In genomic region chr4:48543071-48543865, GRCm38 (mm10) we compare ENCODE assay signal across 19 mouse cellular contexts. TPM values are rescaled to one million over a fixed set of nuclear protein-coding genes. Genes with fewer than 3 reads are reported as not detected.
A peak's percentile ranks its signal among the peaks of the same experiment; 100 is the strongest.
DNase-seq lines count a peak whose midpoint lies in the region; ATAC-seq and TF ChIP-seq lines count a peak whose summit lies in the region.
"Had no signal": no experiment of that assay in that cellular context is flagged by ENCODE, and none has a peak within 500 bp of the region (broad histone marks: within the 10 kb centered on the region; RNA-seq: fewer than 3 reads in every experiment).

No protein-coding gene starts in this region.

- WGBS in forebrain, embryonic 12.5 days: 65% methylated on average over 6 of the region's 6 CpGs
- WGBS in forebrain, postnatal 0 days: 68% methylated on average over 6 of the region's 6 CpGs
- 57% methylated on average over 6 of the region's 6 CpGs for WGBS in intestine, embryonic 14.5 days
- WGBS in intestine, postnatal 0 days: 66% methylated on average over 6 of the region's 6 CpGs
- WGBS in midbrain, embryonic 14.5 days: 58% methylated on average over 6 of the region's 6 CpGs

- no peak for DNase-seq in forebrain, postnatal 0 days
- peak; percentile 47 for DNase-seq in intestine, embryonic 14.5 days (ENCODE audit: low spot score)
- no peak for DNase-seq in ES-E14 (ENCODE audit: low read depth, low spot score)
- no peak for DNase-seq in midbrain, embryonic 14.5 days
- no peak for DNase-seq in layer of hippocampus, adult 18-20 months (ENCODE audit: low spot score in 2 of 2)
- DNase-seq in adrenal gland, adult 18-20 months (ENCODE audit: low spot score in 2 of 2): no peak
- DNase-seq: adrenal gland, adult 8-10 months; cerebellum, adult 9-11 months; gastrocnemius, postnatal 14 days; heart, postnatal 14 days; liver, embryonic 13.5 days had no signal

- no peak for ATAC-seq in forebrain, embryonic 12.5 days (ENCODE audit: low FRiP score)
- ATAC-seq in forebrain, postnatal 0 days: no peak
- no peak for ATAC-seq in intestine, embryonic 14.5 days (replicated peaks; ENCODE audit: low FRiP score, low TSS enrichment, low read depth)
- no peak for ATAC-seq in intestine, postnatal 0 days
- no peak for ATAC-seq in midbrain, embryonic 14.5 days (ENCODE audit: low FRiP score, low TSS enrichment)
- ATAC-seq: CD4-positive, CD25-positive, alpha-beta regulatory T cell, adult 4 months; hindbrain, postnatal 0 days had no signal

- H3K4me2 ChIP-seq in forebrain, embryonic 12.5 days: 0 out of 2 replicates have a peak overlapping the region, but pooled peaks have one; percentile 77
- H3K4me2 ChIP-seq in forebrain, postnatal 0 days (ENCODE audit: low read depth): no peak overlapping the region
- no peak overlapping the region for H3K4me2 ChIP-seq in intestine, embryonic 14.5 days (ENCODE audit: low read length)
- H3K4me2 ChIP-seq in intestine, postnatal 0 days (replicated peaks; ENCODE audit: low read depth): no peak overlapping the region
- peak overlapping the region; percentile 11; the same call in 1 of the 2 replicates for H3K4me2 ChIP-seq in midbrain, embryonic 14.5 days (ENCODE audit: low read length)
- H3K4me2 ChIP-seq: limb, embryonic 13.5 days; liver, embryonic 13.5 days had no signal

- H3K4me3 ChIP-seq in forebrain, embryonic 12.5 days (replicated peaks): no peak overlapping the region
- H3K4me3 ChIP-seq in forebrain, postnatal 0 days (ENCODE audit: low read depth, low read length): no peak overlapping the region
- H3K4me3 ChIP-seq in intestine, embryonic 14.5 days (ENCODE audit: low read depth, low read length): no peak overlapping the region
- no peak overlapping the region for H3K4me3 ChIP-seq in intestine, postnatal 0 days (ENCODE audit: low read depth, low read length)
- H3K4me3 ChIP-seq in ES-E14 (ENCODE audit: insufficient read depth in 1 of 2, low read depth in 1 of 2, low read length in 2 of 2, poor library complexity in 1 of 2, severe bottlenecking in 1 of 2): 0 out of 4 replicates have a peak overlapping the region, but pooled peaks of 1 of the 2 experiments have one; percentile 1
- H3K4me3 ChIP-seq in midbrain, embryonic 14.5 days (replicated peaks; ENCODE audit: low read depth, low read length): no peak overlapping the region
- H3K4me3 ChIP-seq: embryonic facial prominence, embryonic 13.5 days; limb, embryonic 13.5 days; liver, embryonic 13.5 days had no signal

- H3K27ac ChIP-seq in forebrain, embryonic 12.5 days: no peak overlapping the region
- H3K27ac ChIP-seq in forebrain, postnatal 0 days (ENCODE audit: low read depth, low read length): no peak overlapping the region
- no peak overlapping the region for H3K27ac ChIP-seq in intestine, embryonic 14.5 days (ENCODE audit: low read depth)
- no peak overlapping the region for H3K27ac ChIP-seq in intestine, postnatal 0 days (ENCODE audit: low read depth, low read length)
- peak overlapping the region; percentile 17; the same call in 1 of the 2 replicates for H3K27ac ChIP-seq in ES-E14 (ENCODE audit: insufficient read depth, low read depth, low read length, poor library complexity, severe bottlenecking)
- H3K27ac ChIP-seq in midbrain, embryonic 14.5 days (replicated peaks; ENCODE audit: low read depth, low read length): no peak overlapping the region
- H3K27ac ChIP-seq: embryonic facial prominence, embryonic 13.5 days; hindbrain, postnatal 0 days; limb, embryonic 13.5 days; liver, embryonic 13.5 days; macrophage had no signal

- H3K27me3 ChIP-seq in forebrain, embryonic 12.5 days: no peaks in the 10 kb centered on the region
- H3K27me3 ChIP-seq in forebrain, postnatal 0 days (ENCODE audit: insufficient read depth, low read length): no peaks in the 10 kb centered on the region
- no peaks in the 10 kb centered on the region for H3K27me3 ChIP-seq in intestine, embryonic 14.5 days (replicated peaks; ENCODE audit: control insufficient read depth, insufficient read depth, low read length)
- H3K27me3 ChIP-seq in intestine, postnatal 0 days (replicated peaks; ENCODE audit: control insufficient read depth, insufficient read depth, low read length): no peaks in the 10 kb centered on the region
- H3K27me3 ChIP-seq in midbrain, embryonic 14.5 days (ENCODE audit: control insufficient read depth, insufficient read depth, low read length): no peaks in the 10 kb centered on the region
- H3K27me3 ChIP-seq: embryonic facial prominence, embryonic 13.5 days had no signal

- no peaks in the 10 kb centered on the region for H3K36me3 ChIP-seq in forebrain, embryonic 12.5 days (replicated peaks)
- no peaks in the 10 kb centered on the region for H3K36me3 ChIP-seq in forebrain, postnatal 0 days (ENCODE audit: insufficient read depth)
- H3K36me3 ChIP-seq in intestine, embryonic 14.5 days (ENCODE audit: control insufficient read depth, insufficient read depth, low read length): no peaks in the 10 kb centered on the region; the same call in 1 of the 2 replicates
- H3K36me3 ChIP-seq in intestine, postnatal 0 days (ENCODE audit: control insufficient read depth, insufficient read depth): no peaks in the 10 kb centered on the region
- no peaks in the 10 kb centered on the region; the same call in 1 of the 2 replicates for H3K36me3 ChIP-seq in ES-E14 (ENCODE audit: control insufficient read depth, insufficient read depth, low read length, poor library complexity, severe bottlenecking)
- H3K36me3 ChIP-seq in midbrain, embryonic 14.5 days (ENCODE audit: control insufficient read depth, insufficient read depth, low read length): no peaks in the 10 kb centered on the region
- H3K36me3 ChIP-seq: embryonic facial prominence, embryonic 13.5 days; limb, embryonic 13.5 days; liver, embryonic 13.5 days had no signal

- in situ Hi-C loops in ES-E14 (cut with MboI; ENCODE audit: low sequenced_read_pairs in 2 of 2, unreplicated experiment in 2 of 2): no loop called here

- no peak for TF ChIP-seq CTCF in forebrain, postnatal 0 days (IDR thresholded peaks at IDR 0.05; ENCODE audit: low read depth)
- no peak for TF ChIP-seq CTCF in intestine, postnatal 0 days (IDR thresholded peaks at IDR 0.05; ENCODE audit: low read depth)

- H3K9ac ChIP-seq in forebrain, embryonic 12.5 days: no peak overlapping the region
- H3K9ac ChIP-seq in forebrain, postnatal 0 days: no peak overlapping the region
- H3K9ac ChIP-seq in intestine, embryonic 14.5 days (ENCODE audit: low read length): no peak overlapping the region
- no peak overlapping the region for H3K9ac ChIP-seq in intestine, postnatal 0 days (ENCODE audit: low read depth, low read length)
- H3K9ac ChIP-seq in ES-E14 (ENCODE audit: insufficient read depth, low read depth, low read length, poor library complexity, severe bottlenecking): no peak overlapping the region
- no peak overlapping the region for H3K9ac ChIP-seq in midbrain, embryonic 14.5 days (replicated peaks; ENCODE audit: low read length)
- H3K9ac ChIP-seq: embryonic facial prominence, embryonic 13.5 days; limb, embryonic 13.5 days; liver, embryonic 13.5 days; lung, embryonic 14.5 days had no signal

- no peaks in the 10 kb centered on the region for H3K9me3 ChIP-seq in forebrain, embryonic 12.5 days
- no peaks in the 10 kb centered on the region for H3K9me3 ChIP-seq in forebrain, postnatal 0 days (ENCODE audit: low read length)
- no peaks in the 10 kb centered on the region for H3K9me3 ChIP-seq in intestine, embryonic 14.5 days (ENCODE audit: control insufficient read depth, low read length)
- H3K9me3 ChIP-seq in intestine, postnatal 0 days (ENCODE audit: control insufficient read depth): no peaks in the 10 kb centered on the region
- H3K9me3 ChIP-seq in ES-E14 (ENCODE audit: control insufficient read depth, insufficient read depth, low read depth, low read length): no peaks in the 10 kb centered on the region
- no peaks in the 10 kb centered on the region for H3K9me3 ChIP-seq in midbrain, embryonic 14.5 days (ENCODE audit: control insufficient read depth, low read length)
- H3K9me3 ChIP-seq: embryonic facial prominence, embryonic 13.5 days; limb, embryonic 13.5 days; liver, embryonic 13.5 days had no signal

- H3K4me1 ChIP-seq in forebrain, embryonic 12.5 days: peaks cover 77% of the 10 kb centered on the region
- peaks cover 37% of the 10 kb centered on the region for H3K4me1 ChIP-seq in forebrain, postnatal 0 days (ENCODE audit: insufficient read depth)
- H3K4me1 ChIP-seq in intestine, embryonic 14.5 days (replicated peaks; ENCODE audit: control insufficient read depth, insufficient read depth, low read length): peaks cover 19% of the 10 kb centered on the region
- H3K4me1 ChIP-seq in intestine, postnatal 0 days (replicated peaks; ENCODE audit: control insufficient read depth, insufficient read depth, low read length): 0 out of 2 replicates have a peak, but pooled peaks cover 2% of the 10 kb centered on the region
- peaks cover 30 to 33% of the 10 kb centered on the region in 2 experiments for H3K4me1 ChIP-seq in ES-E14 (ENCODE audit: control insufficient read depth in 2 of 2, insufficient read depth in 2 of 2, low read length in 2 of 2, poor library complexity in 1 of 2)
- H3K4me1 ChIP-seq in midbrain, embryonic 14.5 days (ENCODE audit: control insufficient read depth, insufficient read depth, low read length): peaks cover 62% of the 10 kb centered on the region

TF ChIP-seq in ES-E14, 5 proteins besides CTCF, POLR2A, EP300 and RAD21 (continues in another document):
- peak; percentile 84 for TF ChIP-seq ZNF384 (IDR thresholded peaks at IDR 0.05; ENCODE audit: low read depth, low read length)

RNA-seq across cellular contexts. Expression of gene Msantd3, which starts 3.5 kb away (rescaled TPM):
- 58.2 and 62.0 TPM in 2 replicates for polyA plus RNA-seq in forebrain, embryonic 12.5 days (2016; fragmentation: Nextera tagmentation; extraction: Ambion mirVana)
- 51.1 and 52.9 TPM in 2 replicates for total RNA-seq in forebrain, postnatal 0 days (2014; rRNA removed)
- polyA plus RNA-seq in forebrain, postnatal 0 days (2015; fragmentation: Nextera tagmentation; extraction: Ambion mirVana): 36.3 and 43.8 TPM in 2 replicates
- 21.0 and 25.4 TPM in 2 replicates for polyA plus RNA-seq in intestine, embryonic 14.5 days (2014; fragmentation: Nextera tagmentation; extraction: Ambion mirVana)
- polyA plus RNA-seq in intestine, postnatal 0 days (2015; fragmentation: Nextera tagmentation; extraction: Ambion mirVana): 6.8 and 7.0 TPM in 2 replicates
- 34.4 and 41.7 TPM in 2 replicates for total RNA-seq in ES-E14 (2012; rRNA removed)
- 36.2 and 38.1 TPM in 2 replicates for polyA plus RNA-seq in midbrain, embryonic 14.5 days (2014; fragmentation: Nextera tagmentation; extraction: Ambion mirVana)
- 10 to 100 TPM; 18.5 to 19.1 TPM for total RNA-seq in layer of hippocampus, adult 18-20 months (2021)
- 10 to 100 TPM; 15.0 to 18.7 TPM for total RNA-seq in adrenal gland, adult 18-20 months (2021)
- polyA plus RNA-seq: CD4-positive, CD25-positive, alpha-beta regulatory T cell, adult 4 months had no signal

RNA-seq across cellular contexts. Expression of gene Tmeff1, which starts 41.7 kb away (rescaled TPM):
- polyA plus RNA-seq in forebrain, embryonic 12.5 days (2016; fragmentation: Nextera tagmentation; extraction: Ambion mirVana): 165 and 166 TPM in 2 replicates
- 331 and 345 TPM in 2 replicates for total RNA-seq in forebrain, postnatal 0 days (2014; rRNA removed)
- polyA plus RNA-seq in forebrain, postnatal 0 days (2015; fragmentation: Nextera tagmentation; extraction: Ambion mirVana): 189 and 202 TPM in 2 replicates
- polyA plus RNA-seq in intestine, embryonic 14.5 days (2014; fragmentation: Nextera tagmentation; extraction: Ambion mirVana): 49.8 and 64.5 TPM in 2 replicates
- 7.8 and 10.2 TPM in 2 replicates for polyA plus RNA-seq in intestine, postnatal 0 days (2015; fragmentation: Nextera tagmentation; extraction: Ambion mirVana)
- 257 and 333 TPM in 2 replicates for total RNA-seq in ES-E14 (2012; rRNA removed)
- 321 and 359 TPM in 2 replicates for polyA plus RNA-seq in midbrain, embryonic 14.5 days (2014; fragmentation: Nextera tagmentation; extraction: Ambion mirVana)
- total RNA-seq in layer of hippocampus, adult 18-20 months (2021): 100 to 1,000 TPM; 126 to 132 TPM
- 10 to 100 TPM in 1 of 2 experiments, 1 to 10 TPM in 1; 9.2 to 12.7 TPM for total RNA-seq in adrenal gland, adult 18-20 months (2021)
- polyA plus RNA-seq: macrophage had no signal

Comparison
In these comparisons a context has a peak if more than half of its experiments do, and no peak if none do; other contexts are left out.
1. H3K4me2 ChIP-seq: peak in forebrain, embryonic 12.5 days (single experiment) and midbrain, embryonic 14.5 days (single experiment); none in forebrain, postnatal 0 days (single experiment), intestine, embryonic 14.5 days (single experiment) and intestine, postnatal 0 days (single experiment).